Mouse (Mus musculus) layer of hippocampus, adult 9-10 months (tissue): ENCODE results near the gene Mrps17.
"Not testable (repeated sequence)": the region's sequence is repeated elsewhere in the genome, so short reads cannot be mapped to it uniquely, and the experiment has no call there.

Source experiments
- DNase-seq: peaks from one replicate; pipeline ENCODE4 v3.0.0; 2022; ENCODE audit warnings: low spot score

The Mrps17 gene

DNA sequence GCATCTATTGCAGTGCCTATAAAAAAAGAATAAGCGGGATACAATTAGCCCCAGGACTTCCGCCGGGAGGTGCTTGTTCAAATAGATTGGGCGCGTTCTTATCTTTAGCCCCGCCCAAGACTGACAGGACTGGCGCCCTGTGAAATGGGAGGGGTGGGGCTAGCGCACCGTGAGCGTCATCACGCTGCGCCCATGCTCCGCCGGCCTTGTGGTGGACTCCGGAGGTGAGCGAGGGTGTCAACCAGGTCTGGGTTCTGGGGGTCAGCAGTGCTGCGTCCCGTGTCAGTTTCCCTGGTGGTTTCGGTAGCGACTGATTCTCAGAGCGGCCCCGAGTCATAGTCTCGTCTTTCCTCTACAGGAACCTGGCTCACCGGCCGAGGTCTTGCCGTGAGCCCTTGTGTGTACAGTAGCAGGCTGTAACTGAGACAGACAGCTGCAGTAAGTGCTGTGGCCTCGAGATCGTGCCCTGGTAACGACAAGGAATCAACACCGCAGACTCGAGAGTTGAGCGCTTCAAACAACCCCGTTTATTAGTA is at the start of gene Mrps17:
Gene Mrps17 (plus strand): TSS at position 172 of the 536 bp plus-strand sequence.
- DNase-seq = peak; percentile 75

DNA sequence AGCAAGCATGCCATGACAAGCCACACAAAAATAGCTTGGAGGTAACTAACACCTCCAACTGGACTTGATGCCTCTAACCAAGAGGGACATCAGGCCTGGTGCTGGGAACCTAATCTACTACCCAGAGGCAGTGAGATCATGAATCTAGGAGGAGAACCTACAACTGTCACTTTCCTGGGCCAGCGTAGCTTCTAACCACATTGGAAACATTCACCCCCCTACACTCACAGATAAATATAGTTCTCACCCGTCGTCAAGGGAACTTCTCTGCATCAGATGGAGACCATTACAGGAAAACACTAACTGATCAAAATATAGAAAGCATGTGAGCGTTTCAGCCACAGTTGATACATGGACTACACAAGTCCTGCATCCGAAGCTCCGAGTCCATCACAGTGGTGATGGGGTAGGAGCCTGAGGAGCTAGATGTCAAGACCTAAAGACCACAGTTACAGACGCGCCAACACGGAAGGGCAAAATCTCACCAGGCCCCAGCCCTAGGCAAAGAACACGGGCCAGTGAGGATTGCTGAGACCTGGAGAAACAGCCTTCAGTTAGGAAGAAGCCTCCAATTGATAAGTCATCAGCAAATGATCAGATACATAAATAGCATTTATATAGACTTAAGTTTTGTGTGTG is 48.9 kb upstream of the Mrps17 start:
- no peak for DNase-seq

DNA sequence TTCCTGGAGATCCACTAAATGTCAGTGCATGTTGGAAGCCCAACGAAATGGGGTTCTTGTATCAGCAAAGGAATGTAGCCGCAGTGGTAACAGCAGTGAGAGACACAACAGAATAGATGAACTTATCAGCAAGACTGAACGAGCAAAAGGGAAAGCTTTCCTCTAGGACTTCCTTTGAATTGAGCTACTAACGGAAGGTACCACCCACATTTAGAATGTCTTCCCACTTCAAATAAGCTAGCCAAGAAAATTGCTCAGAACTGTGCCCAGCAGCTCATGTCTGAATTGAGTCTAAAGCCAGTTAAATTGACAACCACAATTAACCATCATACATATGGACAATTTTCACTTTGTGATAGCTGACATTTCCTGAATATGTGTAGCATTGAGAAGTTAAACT is 47.4 kb upstream of the Mrps17 start:
- no peak for DNase-seq

DNA sequence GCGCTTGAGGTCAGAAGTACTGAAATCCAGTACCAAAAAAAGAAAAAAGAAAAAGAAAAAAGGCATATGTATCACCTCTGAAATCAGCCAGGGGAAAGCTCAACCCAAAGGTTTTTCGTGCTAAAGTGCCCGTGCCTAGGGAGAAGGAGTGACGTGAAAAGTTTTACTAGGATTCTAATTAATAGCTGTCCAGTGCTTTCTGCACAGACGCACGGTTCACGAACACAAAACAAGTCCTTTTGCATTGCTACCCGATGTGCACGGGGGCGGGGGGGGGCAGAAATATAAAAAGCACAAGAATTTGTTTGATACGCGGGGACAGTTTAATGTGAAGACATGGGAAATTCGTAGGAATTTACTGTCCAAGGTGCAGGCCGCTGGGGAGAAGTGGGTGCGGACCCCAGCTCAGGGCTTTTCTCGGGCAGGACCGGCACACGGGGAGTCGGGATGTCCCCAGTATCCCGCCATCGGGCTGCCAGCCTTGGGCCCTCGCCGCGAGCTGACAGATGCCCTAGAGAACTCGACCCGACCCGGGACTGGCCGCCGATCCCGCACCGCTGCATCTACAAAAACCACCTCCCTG is 45.8 kb upstream of the Mrps17 start:
- no peak for DNase-seq

DNA sequence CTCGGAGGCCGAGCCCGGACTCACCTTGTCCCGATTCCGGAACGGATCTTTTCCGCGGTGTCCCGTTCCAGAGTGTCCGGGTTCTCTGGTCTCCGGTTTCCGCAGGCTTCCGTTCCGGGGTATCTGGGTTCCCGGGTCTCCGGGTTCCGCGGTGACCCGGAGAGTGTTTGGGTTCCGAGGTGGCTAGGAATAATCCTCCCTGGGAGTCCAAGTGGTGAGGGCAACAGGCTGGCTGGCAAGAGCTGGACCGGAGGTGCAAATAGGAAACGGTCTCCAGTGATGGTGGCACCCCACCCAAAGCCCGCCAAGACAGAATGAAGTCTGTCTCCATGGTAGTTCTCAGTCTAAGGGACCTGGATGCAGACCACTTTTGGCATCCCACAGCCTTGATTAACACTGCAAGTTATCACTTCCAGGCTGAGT is 45.2 kb upstream of the Mrps17 start, which contains the start of gene Zfp11:
Gene Zfp11 (minus strand): TSS at position 64 of the 423 bp plus-strand sequence.
- peak; percentile 22 for DNase-seq

DNA sequence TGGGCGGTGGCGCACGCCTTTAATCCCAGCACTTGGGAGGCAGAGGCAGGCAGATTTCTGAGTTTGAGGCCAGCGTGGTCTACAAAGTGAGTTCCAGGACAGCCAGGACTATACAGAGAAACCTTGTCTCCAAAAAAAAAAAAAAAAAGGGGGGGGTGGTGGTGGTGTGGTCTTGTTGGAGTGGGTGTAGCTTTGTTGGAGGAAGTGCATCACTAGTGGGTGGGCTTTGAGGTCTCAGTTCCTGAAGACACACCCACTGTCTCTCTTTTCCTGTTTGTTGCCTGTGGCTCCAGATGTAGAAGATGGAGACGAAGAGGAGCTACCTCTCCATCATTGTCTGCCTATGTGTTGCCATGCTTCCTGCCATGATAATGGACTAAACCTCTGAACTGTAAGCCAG is 30.2 kb upstream of the Mrps17 start:
- not testable (repeated sequence) for DNase-seq

DNA sequence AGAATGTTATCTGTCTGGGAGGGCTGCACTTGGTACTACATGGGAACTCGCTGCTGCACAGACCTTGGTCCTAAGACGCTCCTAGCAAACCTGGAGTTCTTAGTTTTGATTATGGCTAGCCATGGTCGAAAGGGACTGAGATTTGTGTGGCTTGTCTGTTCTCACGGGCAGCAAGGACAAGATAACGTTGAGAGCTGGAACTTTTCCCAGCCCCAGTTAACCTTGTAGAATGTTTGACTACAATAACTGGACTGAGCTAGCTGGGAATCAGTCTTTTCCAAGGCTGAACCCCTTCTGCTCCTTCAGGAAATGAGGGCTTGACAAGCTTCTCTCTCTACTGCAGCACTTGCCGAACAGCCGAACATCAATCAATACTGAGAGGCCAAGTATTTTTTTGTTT is 27.7 kb upstream of the Mrps17 start:
- DNase-seq = no peak

DNA sequence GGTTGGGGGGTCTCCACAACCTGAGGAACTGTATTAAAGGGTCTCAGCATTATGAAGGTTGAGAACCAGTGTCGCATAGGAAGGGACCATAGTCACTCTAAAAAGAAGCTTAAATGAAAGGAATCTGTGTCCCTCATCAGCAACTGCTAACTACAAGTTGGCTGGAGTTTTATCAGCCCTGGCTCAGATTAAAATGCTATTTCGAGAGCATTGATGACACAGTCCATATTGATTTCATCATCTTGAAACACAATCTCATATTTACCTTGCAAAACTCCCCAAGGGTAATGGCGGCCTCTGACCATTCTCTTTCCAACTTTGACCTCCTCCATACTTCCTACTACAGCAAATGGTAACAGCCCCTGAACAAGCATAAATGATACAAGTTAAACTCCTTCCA is 24.8 kb upstream of the Mrps17 start:
- no peak for DNase-seq

DNA sequence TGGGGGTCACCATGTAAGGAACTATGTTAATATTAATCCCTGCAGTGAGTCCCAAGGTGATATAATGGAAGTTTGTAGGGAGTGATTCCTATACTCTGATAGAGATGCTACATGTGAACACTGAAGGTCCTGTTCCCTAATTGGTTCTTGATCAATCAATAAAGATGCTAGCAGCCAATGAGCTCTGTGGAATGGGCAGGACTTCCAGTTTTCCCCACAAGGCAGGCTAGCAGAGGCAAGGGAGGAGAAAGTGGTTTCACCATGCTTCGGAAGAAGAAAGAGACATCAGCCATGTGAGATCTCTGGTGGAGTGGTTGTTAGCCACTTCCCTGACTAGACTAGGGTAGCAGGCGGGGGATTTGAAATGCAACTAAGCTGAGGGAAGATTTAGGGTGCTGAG is 14.8 kb upstream of the Mrps17 start:
- DNase-seq = no peak

DNA sequence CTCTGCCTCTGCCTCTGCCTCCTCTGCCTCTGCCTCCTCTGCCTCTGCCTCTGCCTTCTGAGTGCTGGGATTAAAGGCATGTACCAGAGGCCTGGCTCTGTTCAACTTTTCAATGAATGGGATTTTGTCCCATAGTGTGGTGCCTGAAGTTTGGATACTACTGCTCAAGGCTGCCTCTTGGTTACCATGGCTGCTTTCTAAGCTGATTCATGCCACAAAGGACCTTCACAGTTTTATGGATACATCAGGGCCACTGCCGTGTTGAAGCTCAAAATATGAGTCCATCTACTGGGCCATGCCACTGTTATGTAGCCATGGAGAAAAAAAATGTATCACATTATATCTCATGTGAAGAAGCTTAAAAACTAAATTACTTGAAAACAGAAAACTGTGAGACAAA is 13.6 kb upstream of the Mrps17 start:
- DNase-seq = no peak

DNA sequence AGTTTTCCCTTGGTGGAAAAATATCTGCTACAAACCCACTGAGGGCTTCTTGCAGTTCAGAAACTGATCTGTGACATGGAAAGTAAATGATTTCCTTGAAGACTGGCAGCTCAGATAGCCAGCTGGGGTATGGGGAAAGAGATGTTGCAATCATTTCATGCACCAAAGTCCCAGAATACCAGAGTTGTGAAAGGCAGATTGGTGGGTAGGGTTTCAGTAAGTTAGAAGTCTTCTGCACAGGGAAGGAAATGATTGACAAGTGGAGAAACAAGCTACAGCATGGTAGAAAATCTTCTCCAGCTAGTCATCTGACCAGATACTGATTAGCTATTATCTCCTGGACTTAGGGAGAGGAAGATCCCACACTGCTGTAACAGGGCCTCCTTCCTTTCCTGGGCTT is 11.9 kb upstream of the Mrps17 start:
- no peak for DNase-seq

DNA sequence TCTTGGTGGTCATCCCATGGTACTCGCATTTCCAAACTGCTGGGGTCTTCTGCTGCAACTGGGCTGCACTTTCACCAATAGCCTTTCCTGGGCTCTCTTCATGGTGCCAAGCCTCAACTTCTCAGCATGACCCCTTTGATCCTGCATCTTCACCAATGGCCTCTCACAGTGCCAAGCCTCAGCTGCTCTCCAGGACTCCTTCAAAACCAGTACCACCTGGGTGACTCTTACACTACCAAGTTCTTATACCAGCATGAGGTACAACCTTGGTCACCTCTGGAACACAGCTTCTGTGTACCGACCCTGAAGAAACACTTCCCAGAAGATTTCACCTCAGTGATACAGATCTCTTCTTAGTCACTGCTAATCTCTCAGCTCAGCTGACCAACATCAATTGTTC is 6.9 kb upstream of the Mrps17 start, which contains the start of gene Sept14:
Gene Sept14 (minus strand): TSS at position 101 of the 400 bp plus-strand sequence.
- no peak for DNase-seq

DNA sequence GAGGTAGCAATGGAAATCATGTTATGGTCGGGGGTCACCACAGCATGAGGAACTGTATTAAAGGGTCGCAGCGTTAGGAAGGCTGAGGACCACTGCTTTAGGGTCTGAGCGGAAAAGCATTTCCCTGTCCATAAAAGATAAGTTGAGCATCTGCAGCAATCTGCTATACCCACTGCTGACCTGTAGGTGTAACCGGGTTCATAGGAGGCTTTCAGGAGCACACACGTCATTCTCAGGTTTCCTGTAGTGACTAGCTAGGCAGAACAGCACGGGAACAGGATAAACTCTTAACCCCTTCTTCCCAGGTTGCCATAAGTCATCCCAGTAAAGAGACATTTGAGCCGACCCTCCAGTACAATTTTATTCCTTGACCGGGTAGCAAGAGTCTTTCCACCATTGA is 1.7 kb downstream of the Mrps17 start:
- DNase-seq = no peak

DNA sequence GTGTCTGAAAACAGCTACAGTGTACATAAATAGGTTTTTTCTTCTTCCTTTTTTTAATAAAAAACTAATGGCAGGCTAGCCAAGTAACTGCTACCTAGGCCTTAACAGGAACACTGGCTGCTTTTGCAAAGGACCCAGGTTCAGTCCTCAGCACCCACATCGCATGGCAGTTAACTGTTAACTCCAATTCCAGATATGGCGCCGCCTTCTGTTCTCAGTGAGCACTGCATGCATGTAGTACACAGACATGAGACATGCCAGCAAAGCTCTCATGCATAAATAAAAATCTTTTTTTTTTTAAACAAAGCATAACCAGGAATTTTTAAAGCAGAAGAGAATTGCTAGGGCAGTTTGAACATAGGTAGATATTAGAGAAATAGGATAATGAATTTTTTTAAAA is 4.9 kb downstream of the Mrps17 start:
- DNase-seq = no peak

DNA sequence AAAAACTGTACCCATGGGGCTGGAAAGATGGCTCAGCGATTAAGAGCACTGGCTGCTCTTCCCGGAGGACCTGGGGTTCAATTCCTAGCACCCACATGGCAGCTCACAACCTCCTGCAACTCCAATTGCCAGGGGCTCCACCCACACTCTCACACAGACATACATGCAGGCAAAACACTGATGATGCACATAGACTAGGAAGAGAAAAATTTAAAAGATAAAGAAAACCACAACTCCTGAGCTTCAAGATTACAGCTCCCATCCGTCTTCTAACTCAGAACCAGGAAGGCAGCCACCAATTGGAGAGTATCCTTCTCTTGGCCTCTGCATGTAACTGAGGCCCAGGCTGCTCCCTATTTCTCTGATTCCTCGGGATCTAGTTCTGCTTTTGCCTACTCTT is 9.0 kb downstream of the Mrps17 start:
- no peak for DNase-seq

DNA sequence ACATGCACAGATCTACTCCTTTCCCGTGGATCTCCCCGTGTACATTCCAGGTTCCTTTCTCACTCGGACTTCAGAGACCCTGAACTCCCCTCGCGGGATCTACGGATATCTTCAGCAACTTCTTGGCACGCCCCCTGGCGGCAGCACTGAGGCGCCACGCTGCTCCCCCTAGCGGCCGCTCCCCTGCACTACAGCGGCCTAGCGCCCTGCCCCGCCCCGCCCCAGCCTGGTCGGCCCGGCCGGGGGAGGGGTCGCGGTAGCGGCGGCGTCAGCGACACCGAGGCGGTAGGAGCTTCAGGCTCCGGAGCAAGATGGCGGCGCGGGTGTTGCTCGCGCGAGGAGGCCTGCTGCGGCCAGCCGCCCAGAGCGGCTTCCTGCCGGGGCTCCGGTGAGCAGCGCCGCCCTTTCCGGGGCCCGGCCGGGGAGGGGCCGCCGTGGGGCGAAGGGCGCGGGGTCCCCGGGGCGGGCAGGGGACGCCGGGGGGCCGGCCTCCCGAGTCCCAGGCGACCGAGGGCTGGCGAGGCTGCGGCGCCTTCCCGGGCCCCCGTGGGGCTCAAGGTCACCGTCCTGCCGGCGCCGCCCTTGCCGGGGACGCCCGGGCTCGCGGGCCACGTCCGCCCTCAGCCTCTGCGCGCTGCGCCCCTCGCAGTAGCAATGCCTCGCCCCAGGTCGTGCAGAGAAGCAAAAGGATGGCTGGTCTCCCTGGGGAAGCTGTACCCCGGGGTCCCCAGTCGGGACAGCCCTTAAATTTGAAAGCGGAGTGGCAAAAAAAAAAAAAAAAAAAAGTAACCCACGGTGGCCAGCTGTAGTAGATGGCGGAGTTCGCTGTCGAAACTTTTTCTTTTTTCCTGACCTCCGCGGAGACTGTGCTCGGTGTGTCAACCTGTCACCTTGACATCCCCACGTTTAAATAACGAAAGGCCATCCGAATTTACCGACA is 9.8 kb downstream of the Mrps17 start, which contains the start of gene Nipsnap2:
Gene Nipsnap2 (plus strand): TSS at position 230 of the 940 bp plus-strand sequence.
- peak; percentile 87 for DNase-seq

DNA sequence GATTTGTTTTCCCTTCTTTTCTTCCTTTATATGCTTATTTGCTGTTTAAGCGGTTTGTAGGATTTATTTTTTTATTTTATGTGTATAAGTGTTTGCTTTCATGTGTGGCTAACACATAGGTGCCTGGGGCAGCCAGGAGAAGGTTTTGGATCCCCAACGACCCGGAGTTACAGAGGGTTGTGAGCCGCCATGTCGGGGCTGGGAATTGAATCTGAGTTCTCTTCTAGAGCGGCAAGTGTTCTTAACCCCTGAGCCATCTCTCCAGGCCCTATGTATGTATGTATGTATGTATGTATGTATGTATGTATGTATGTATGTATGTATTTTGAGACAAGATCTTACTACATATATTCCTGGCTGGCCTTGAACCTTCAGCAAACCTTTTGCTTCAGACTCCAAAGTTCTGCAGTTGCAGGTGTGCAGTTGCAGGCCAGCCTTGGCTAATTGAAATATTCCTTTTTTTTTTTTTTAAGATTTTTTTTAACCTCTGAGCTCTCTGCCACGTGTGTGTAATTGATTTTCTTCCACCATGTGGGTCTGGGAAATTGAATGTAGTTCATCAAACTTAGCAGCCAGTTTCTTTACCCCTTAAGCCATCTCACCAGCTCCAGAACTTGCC is 10.6 kb downstream of the Mrps17 start:
- no peak for DNase-seq

DNA sequence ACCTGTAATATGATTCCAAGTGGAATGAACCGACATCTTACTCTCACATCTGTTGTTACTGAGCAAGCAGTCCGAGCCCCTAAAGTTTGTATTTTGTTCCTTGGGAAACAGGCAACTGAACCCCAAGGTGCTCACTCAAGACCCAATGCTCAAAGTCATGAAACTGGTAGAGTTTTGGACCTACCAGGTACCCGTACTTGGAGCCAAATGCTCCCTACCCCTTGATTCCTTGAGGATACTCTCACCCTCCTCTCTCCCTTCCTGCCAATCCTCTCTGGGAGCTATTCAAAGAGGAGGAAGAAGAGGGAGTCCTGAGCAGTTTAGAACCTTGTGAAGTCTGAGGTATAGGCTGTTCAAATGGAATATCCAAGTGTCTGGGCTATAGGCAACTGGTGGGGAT is 11.5 kb downstream of the Mrps17 start:
- DNase-seq = no peak

DNA sequence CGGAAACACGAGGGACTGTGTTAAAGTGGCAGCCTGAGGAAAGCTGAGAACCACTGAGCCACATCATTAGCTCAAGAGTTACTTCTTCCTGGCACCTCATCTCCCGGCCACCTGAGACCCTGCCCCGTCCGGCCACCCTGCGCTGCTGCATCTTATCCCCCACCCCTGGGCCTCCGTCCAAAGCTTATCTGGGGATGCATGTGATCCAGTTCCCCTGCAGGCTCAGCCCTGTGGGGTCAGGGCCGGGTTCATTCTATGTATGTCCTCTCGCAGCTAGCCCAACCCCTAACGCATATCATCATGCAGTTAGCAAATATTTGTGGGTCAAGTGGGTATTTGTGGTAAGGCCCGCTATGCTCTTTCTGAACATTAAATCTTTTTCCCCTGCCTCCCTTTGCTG is 14.0 kb downstream of the Mrps17 start:
- no peak for DNase-seq

DNA sequence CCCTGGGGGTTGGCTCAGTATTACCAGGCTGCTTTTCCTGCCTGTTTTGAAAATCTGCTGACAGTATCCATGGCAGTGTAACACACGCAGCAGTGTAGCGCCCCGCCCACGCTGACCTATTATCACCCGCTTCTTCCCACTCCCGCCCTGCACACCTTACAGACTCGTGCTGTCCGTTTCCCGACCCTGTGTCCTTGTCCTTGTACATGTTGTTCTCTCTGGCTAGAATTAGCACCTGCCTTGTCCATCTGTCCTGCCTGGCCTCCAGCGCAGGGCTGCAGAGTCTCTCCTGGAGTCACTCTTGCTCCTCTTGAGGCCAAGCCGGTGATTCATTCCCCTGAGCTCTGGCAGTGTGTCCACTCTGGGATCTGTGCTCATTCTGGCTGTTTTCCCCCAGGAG is 15.0 kb downstream of the Mrps17 start:
- no peak for DNase-seq

DNA sequence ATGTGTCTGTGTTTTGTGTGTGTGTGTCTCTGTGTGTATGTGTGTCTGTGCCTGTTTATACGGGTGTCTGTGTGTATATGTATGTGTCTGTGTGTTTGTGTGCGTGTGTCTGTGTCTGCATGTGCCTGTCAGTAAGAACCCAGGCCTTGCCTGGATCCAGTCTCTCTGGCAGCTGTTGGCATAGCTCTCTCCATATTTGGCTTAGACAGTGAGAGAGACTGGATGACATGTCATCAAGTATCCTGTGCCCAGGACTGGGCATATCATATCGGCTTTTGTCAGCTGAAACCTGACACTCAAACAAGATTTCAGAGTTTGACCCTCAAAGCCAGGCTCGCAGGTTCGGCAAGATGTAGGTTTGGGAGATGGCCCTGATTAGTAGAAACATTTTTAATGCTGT is 15.7 kb downstream of the Mrps17 start:
- no peak for DNase-seq

DNA sequence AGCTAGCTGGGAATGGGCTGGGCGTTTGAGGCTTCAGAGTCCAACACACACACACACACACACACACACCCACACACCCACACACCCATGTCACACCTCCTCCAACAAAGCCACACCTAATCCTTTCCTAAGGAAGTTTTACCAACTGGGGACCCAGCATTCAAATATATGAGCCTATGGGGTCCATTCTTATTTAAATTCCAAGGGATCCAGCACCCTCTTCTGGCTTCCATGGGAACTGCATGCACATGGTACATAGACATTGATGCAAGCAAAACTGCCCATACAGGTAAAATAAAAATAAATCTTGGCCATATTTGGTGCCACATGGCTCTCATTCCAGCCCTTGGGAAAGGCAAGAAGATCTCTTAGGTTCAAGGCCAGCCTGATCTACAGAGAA is 25.7 kb downstream of the Mrps17 start:
- no peak for DNase-seq
